Mouse (Mus musculus) heart, embryonic 14.5 days (tissue): ENCODE measurements around the gene Cryzl2. TPM values are rescaled to one million over a fixed set of nuclear protein-coding genes. Genes with fewer than 3 reads are reported as not detected.

Source experiments
- ATAC-seq: fragments of 200-750 bp; cut with Nextera tagmentation; 2 replicates; pipeline ENCODE4 v1.8.0; 2017; ENCODE audit warnings: low read depth, moderate TSS enrichment; ENCODE audit not compliant: insufficient number of reproducible peaks, insufficient read depth, low FRiP score
- H3K27ac ChIP-seq, 2 experiments: fragments of 200-500 bp in 1 of 2; fragments of 300-500 bp in 1 of 2; sonication (generic) in 1 of 2; replicated peaks in 1 of 2; 2 replicates each; pipeline ENCODE4 v1.5.1; 2012 to 2014; ENCODE audit warnings: low read depth in 2 of 2, low read length in 2 of 2, control low read depth in 1 of 2, mild to moderate bottlenecking in 1 of 2, mixed read lengths in 1 of 2; ENCODE audit not compliant: control insufficient read depth in 1 of 2, insufficient read depth in 1 of 2
- H3K27me3 ChIP-seq: fragments of 300-500 bp; sonication (generic); 2 replicates; pipeline ENCODE4 v1.6.1; 2014; ENCODE audit warnings: mild to moderate bottlenecking, low read length, control low read depth; ENCODE audit not compliant: control insufficient read depth, insufficient read depth
- H3K36me3 ChIP-seq: fragments of 300-500 bp; sonication (generic); 2 replicates; pipeline ENCODE4 v1.6.1; 2014; ENCODE audit warnings: mild to moderate bottlenecking, control low read depth, low read length, mixed read lengths; ENCODE audit not compliant: control insufficient read depth, insufficient read depth
- H3K4me1 ChIP-seq, 2 experiments: fragments of 200-500 bp in 1 of 2; fragments of 300-500 bp in 1 of 2; sonication (generic) in 1 of 2; 2 replicates each; pipeline ENCODE4 v1.6.1; 2012 to 2014; ENCODE audit warnings: low read length in 2 of 2, control low read depth in 1 of 2, mixed read lengths in 1 of 2; ENCODE audit not compliant: control insufficient read depth in 2 of 2, insufficient read depth in 2 of 2
- H3K4me2 ChIP-seq: fragments of 300-500 bp; sonication (generic); 2 replicates; pipeline ENCODE4 v1.6.1; 2014; ENCODE audit warnings: mild to moderate bottlenecking, low read length
- H3K4me3 ChIP-seq, 2 experiments: fragments of 200-500 bp in 1 of 2; fragments of 300-500 bp in 1 of 2; sonication (generic) in 1 of 2; 2 replicates each; pipeline ENCODE4 v1.5.1; 2012 to 2014; ENCODE audit warnings: low read length in 2 of 2, mild to moderate bottlenecking in 2 of 2, control low read depth in 1 of 2, low read depth in 1 of 2, moderate library complexity in 1 of 2; ENCODE audit not compliant: control insufficient read depth in 1 of 2, insufficient read depth in 1 of 2
- H3K9ac ChIP-seq: fragments of 300-500 bp; sonication (generic); 2 replicates; pipeline ENCODE4 v1.6.1; 2014; ENCODE audit warnings: mild to moderate bottlenecking, low read length
- H3K9me3 ChIP-seq: fragments of 300-500 bp; sonication (generic); 2 replicates; pipeline ENCODE4 v1.6.1; 2016; ENCODE audit warnings: low read length, control low read depth; ENCODE audit not compliant: control insufficient read depth
- WGBS: fragments of 180-500 bp; shearing (Covaris S2); extraction: QIAGEN DNeasy Blood & Tissue Kit; methylation state at CpG from one replicate; pipeline ENCODE4 v1.1.7; 2014; 5-methylcytosine and 5-hydroxymethylcytosine counted together
- polyA plus RNA-seq: library from polyadenylated mRNA; unstranded; fragments of >200 nt; fragmentation: Nextera tagmentation; extraction: Ambion mirVana; gene quantifications from 2 replicates; pipeline ENCODE4 v1.2.1, GENCODE M21; 2014

Gene Cryzl2
- 37.9 and 39.2 TPM in 2 replicates for polyA plus RNA-seq

DNA sequence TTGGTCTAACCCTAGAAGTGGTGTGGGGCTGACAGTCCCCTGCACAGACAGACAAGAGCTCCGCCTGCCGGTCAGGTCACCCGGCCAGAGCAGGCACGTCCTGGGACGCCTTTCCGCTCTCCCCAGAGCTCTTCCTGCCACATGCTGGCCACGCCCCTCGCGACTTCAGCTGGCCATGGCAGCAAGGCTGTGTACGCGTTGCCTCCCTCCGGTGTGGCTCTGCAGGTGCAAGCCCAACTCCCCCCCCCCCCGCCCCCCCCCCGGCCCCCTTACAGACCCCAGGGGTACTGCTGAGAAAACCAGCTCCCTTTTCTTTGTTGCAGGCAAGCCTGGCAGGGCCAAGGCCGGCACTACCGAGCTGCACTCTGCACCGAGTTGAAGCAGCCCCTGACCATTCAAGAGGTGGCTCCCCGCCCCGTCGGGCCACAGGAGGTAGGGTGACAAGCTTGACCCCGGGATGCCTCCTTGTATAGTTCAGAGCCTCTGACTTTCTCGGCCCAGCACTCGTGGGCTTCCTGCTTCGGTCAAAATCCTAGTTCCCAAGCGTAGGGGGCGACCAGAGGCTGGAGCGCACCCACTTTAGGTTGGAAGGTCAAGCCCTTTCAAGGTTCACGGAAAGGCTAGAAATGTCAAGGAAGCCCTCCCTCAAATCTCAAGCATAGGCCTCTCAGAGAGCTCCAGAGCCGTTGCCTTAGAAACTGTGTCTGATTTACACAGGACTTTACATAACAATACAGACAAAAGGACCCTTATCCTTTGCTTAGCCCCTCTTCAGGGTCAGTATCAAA lies at the start of gene Cryzl2:
Gene Cryzl2 (plus strand): TSS at position 157 of the 788 bp plus-strand sequence.
- Histone ChIP-seq H3K27me3 (no peaks in the 10 kb centered on the region), H3K9ac (peak within 1 kb of the TSS; percentile 78), H3K9me3 (no peaks in the 10 kb centered on the region), H3K4me2 (peak within 1 kb of the TSS; percentile 79), H3K27ac (no peak within 1 kb of the TSS; a peak in 2 of 4 replicates), H3K36me3 (peaks cover 6% of the 10 kb centered on the region; the same call in 1 of the 2 replicates), H3K4me3 (peak within 1 kb of the TSS; percentile 49 to 65), H3K4me1 (peaks cover 6 to 7% of the 10 kb centered on the region in 2 experiments)
- WGBS = 8% methylated on average over 29 of the region's 29 CpGs
- peak; percentile 90 for ATAC-seq

GRCm38 (mm10) chr1:157409648-157410047 lies 48.7 kb upstream of the Cryzl2 start:
- H3K9me3 ChIP-seq = no peaks in the 10 kb centered on the region
- H3K4me2 ChIP-seq = peak overlapping the region; percentile 81
- no peak overlapping the region for H3K27ac ChIP-seq
- no peaks in the 10 kb centered on the region for H3K36me3 ChIP-seq
- no peak for ATAC-seq
- no peak overlapping the region for H3K4me3 ChIP-seq
- H3K9ac ChIP-seq = peak overlapping the region; percentile 21; the same call in 1 of the 2 replicates
- H3K27me3 ChIP-seq = no peaks in the 10 kb centered on the region
- peaks cover 2 to 34% of the 10 kb centered on the region in 2 experiments; a peak in 3 of 4 replicates for H3K4me1 ChIP-seq
- 49% methylated on average over 2 of the region's 2 CpGs for WGBS

GRCm38 (mm10) chr1:157410937-157411336 lies 47.4 kb upstream of the Cryzl2 start:
- Histone ChIP-seq H3K4me2 (peak overlapping the region; percentile 81), H3K36me3 (peaks cover 8% of the 10 kb centered on the region; the same call in 1 of the 2 replicates), H3K9me3 (no peaks in the 10 kb centered on the region), H3K27me3 (no peaks in the 10 kb centered on the region), H3K4me1 (peaks cover 3 to 26% of the 10 kb centered on the region in 2 experiments; a peak in 3 of 4 replicates), H3K9ac (peak overlapping the region; percentile 82), H3K27ac (peak overlapping the region; percentile 49 to 95; a peak in 3 of 4 replicates), H3K4me3 (peak overlapping the region; percentile 79 to 80)
- WGBS = 7% methylated on average over 8 of the region's 8 CpGs
- ATAC-seq = no peak

- peaks cover 4 to 26% of the 10 kb centered on the region in 2 experiments; a peak in 3 of 4 replicates for H3K4me1 ChIP-seq
- WGBS = 0% methylated on average over 4 of the region's 4 CpGs
- peak overlapping the region; percentile 93 to 95 for H3K27ac ChIP-seq
- H3K4me2 ChIP-seq = peak overlapping the region; percentile 81
- no peaks in the 10 kb centered on the region for H3K27me3 ChIP-seq
- peak overlapping the region; percentile 82 for H3K9ac ChIP-seq
- H3K36me3 ChIP-seq = peaks cover 9% of the 10 kb centered on the region; the same call in 1 of the 2 replicates
- no peaks in the 10 kb centered on the region for H3K9me3 ChIP-seq
- ATAC-seq = no peak
- H3K4me3 ChIP-seq = peak overlapping the region; percentile 79 to 80
Observed at GRCm38 (mm10) chr1:157411341-157411710, 47.1 kb upstream of the Cryzl2 start.

GRCm38 (mm10) chr1:157411711-157412380 lies 46.5 kb upstream of the Cryzl2 start:
- under 1% methylated on average over 76 of the region's 85 CpGs for WGBS
- ATAC-seq = peak; percentile 86

DNA sequence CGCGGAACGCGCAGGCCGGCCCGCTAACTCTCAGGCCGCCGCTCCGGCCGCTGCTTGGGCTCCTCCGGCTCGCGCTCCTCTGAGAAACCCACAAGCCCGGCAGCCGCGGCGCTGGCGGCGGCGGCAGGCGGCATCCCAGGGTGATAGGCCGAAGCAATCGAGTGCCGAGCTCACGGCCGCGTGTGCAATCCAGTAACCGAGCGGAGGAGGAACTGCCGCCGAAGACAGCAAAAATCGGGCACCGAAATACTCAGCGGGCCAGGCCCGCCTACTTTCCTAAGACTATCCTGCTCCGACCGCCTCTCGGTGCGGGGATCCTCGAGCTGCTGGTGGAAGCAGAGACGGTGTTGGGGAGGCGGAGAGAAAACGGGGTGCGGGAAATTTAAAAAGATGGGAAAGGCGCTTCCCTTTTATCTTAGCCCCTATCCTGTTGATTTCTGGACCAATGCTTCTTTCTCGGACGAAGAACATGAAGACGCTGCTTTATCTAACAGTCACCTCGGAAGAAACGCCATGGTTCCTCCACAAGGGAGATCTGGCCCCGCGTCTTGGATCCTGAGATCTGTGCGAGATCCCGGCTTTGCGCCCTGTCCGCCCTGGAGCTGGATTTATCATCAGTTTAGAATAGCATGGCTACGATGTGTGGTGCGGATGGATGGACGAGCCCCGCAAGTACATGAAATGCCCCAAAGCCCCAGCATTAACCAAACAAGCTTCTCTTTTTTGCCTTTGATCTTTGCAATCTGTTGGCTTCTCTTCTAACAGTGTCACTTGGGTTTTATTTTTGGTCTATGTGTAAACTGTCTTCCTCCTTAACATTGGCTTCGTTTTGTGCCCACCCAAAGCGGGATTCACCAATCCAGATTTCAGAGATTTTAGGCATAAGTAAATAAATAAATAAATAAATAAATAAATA lies 45.7 kb upstream of the Cryzl2 start, which contains the start of gene Rasal2:
Gene Rasal2 (minus strand): TSS at position 142 of the 916 bp plus-strand sequence.
- Histone ChIP-seq H3K4me1 (peaks cover 4 to 34% of the 10 kb centered on the region in 2 experiments), H3K9ac (peak within 1 kb of the TSS; percentile 82), H3K27ac (peak within 1 kb of the TSS; percentile 93 to 95), H3K9me3 (no peaks in the 10 kb centered on the region), H3K27me3 (no peaks in the 10 kb centered on the region), H3K4me3 (peak within 1 kb of the TSS; percentile 79 to 80), H3K4me2 (peak within 1 kb of the TSS; percentile 81), H3K36me3 (peaks cover 9% of the 10 kb centered on the region; the same call in 1 of the 2 replicates)
- ATAC-seq = peak; percentile 94
- 1% methylated on average over 62 of the region's 62 CpGs for WGBS

More at GRCm38 (mm10) chr1:157411711-157412380, 46.5 kb upstream of the Cryzl2 start:
- H3K9me3 ChIP-seq = no peaks in the 10 kb centered on the region
- peak overlapping the region; percentile 81 for H3K4me2 ChIP-seq
- peaks cover 9% of the 10 kb centered on the region; the same call in 1 of the 2 replicates for H3K36me3 ChIP-seq
- peak overlapping the region; percentile 79 to 80 for H3K4me3 ChIP-seq
- H3K9ac ChIP-seq = peak overlapping the region; percentile 82
- H3K4me1 ChIP-seq = peaks cover 4 to 31% of the 10 kb centered on the region in 2 experiments
- H3K27me3 ChIP-seq = no peaks in the 10 kb centered on the region
- H3K27ac ChIP-seq = peak overlapping the region; percentile 93 to 95
